Mouse (Mus musculus) retina, postnatal 7 days (tissue): Measurements from ENCODE around the gene Arid4b.
"Not testable (repeated sequence)": the region's sequence is repeated elsewhere in the genome, so short reads cannot be mapped to it uniquely, and the experiment has no call there.

Experiments
- DNase-seq: peaks from one replicate; pipeline ENCODE4 v3.0.0-alpha.2; 2012; ENCODE audit warnings: low read depth, low spot score

Arid4b gene

DNA sequence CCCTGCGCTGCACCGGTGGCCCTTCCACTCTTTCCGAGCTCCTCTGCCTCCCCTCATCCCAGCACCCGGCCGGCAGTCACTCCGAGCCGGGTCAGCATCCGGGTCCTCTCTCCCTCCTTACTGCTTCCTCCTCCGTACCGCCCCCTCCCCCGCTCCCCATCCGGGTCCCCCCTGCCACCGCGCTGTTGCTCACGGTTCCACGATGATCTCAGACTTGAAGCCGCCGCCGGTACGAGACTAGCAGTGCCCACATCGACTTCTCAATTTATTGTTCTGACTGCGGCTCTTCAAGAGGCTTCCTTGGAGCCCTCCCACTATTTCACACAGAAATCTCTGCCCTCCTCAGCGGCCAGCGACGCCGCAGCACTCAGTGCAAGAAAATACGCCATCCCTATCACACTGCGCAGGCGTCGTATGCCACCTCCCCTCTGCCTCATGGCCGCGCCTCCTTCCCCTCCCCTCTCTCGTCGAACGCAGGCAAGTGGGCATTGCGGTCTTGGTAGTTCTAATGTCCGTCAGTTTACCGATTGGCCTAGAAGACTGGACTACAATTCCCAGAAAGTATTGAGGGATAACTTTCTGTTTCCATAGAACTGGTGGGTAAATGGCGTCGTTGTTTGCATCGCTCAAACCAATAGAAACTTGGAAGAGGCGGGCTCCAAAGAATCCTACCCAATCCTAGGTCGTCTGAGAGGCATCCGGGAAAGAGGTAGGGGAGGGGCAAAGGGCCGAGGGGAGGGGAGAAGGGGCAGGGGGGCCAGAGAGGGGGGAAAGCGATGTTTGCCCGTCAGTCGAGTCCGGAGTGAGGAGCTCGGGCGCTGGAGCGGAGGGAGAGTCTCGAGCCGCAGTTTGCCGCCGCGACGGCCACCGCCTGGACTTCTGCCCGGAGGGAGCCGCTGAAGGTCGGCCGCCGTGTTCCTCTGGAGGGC, at the start of gene Arid4b, which contains the start of gene Ggps1:
TSS of gene Arid4b (plus strand) at position 220 of the 929 bp plus-strand sequence.
TSS of gene Ggps1 (minus strand) at position 476 of the 929 bp plus-strand sequence.
- peak; percentile 98 for DNase-seq

DNA sequence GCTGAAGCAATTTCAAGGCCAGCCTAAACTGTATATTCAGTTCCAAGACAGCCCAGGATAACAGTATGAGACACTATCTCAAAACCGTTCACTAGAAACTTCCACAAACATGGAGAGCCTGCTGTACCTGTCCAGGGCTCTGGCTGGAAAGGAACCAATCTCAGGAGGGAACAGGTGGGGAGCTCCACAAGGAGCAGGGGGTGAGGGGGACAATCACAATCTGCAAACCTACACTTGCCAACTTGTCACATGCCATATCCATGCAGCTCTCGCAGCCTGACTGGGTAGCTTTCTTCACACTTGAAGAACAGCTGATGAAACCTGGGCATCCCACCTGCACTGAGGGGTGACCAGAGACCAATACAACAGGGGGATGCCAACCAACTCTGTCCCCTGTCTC, 49.0 kb upstream of the Arid4b start:
- no peak for DNase-seq

GRCm38 (mm10) chr13:14014540-14014939, 48.5 kb upstream of the Arid4b start:
- DNase-seq: no peak

GRCm38 (mm10) chr13:14015609-14016008, 47.4 kb upstream of the Arid4b start:
- no peak for DNase-seq

DNA sequence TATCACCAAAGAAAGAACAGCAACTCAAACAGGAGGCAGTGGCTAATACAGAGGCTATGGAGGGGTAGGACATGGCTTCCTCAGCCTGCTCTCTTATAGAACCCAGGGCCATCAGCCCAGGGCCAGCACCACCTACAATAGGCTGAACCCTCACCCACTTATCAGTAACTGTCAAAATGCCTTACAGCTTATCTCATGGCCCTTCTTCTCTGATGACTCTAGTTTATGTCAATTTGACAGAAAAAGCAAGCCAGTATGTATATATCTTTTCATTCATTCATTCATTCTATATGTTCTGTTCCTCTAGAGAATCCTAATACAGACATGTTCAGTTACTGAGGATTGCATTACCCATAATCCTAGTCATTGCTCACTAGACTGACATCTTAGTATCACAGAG, 44.7 kb upstream of the Arid4b start:
- DNase-seq: no peak

DNA sequence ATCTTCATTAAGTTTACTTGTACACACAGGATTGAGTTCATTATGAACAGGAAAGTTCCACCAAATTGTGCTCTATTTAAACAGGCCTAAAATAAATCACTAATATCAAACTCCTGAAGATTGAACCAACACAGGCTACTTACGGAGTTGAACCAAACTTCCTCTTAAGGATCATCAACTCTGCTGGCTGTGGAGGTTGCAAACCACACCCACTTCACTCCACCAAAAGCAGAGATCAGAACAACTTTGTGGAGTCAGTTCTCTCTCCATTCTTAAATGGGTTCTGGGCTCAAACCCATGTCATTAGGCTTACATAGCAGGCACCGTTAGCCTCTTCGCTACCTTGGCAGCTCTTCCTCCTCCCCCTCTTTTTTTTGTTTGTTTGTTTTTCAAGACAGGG, 44.2 kb upstream of the Arid4b start:
- no peak for DNase-seq

DNA sequence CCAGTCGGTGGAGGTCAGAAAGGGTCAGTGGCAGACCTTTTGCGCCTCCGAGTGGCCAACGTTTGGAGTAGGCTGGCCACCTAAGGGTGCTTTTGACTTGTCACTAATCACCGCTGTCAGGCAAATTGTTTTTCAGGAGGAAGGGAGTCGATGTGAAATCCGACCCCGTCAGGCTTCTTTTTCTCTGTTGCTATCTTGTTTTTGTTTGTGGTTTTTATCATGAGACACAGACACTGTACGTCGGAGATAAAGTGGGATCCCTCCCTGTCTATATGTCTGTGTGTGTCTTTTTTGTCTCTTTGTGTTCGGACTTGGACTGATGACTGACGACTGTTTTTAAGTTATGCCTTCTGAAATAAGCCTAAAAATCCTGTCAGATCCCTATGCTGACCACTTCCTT, 41.6 kb upstream of the Arid4b start:
- not testable (repeated sequence) for DNase-seq

DNA sequence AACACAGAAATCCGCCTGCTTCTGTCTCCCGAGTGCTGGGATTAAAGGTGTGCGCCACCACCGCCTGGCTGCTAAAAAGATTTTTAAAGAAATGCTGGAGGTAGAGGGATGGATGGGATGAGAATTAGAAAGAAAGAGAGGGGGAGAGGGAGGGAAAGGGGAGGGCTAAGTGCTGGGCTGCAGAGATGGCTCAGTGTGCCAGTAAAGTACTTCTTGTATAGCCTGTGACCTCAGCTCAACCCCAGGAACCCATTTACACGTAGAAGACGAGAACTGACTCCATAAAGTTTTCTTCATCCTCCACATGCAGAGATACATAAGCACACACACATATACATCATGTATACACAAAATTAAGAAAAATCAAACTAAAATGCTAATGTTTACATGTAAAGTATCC, 37.5 kb upstream of the Arid4b start:
- no peak for DNase-seq

DNA sequence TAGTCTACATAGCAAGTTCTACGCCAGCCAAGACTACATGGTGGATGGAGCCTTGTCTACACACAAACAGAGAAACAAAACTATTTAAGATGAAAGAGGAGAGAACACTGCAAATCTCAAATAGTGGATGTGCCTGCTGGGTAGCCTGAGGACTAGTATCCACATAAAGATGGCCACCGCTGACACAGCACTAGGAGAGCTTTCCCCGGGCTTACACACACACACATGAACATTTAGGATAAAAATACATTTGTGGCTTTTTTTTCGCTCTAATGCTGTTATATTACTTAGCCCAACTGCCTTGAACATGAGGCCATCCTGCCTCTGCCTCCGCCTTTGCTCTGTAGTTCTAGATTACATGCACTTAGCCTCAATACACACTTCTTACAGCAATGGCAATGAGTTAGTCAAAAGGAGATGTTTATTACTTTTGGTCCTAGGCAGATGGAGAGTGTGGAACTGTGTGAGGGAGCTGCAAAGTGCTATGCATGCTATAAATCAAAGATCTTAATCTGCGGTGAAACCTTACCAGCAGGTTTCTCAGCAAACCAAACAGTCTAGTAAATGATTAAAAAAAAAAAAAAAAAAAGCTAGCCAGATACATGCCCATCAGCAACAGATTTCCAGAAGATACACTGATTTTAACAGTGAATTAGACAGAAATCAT, 36.7 kb upstream of the Arid4b start:
- DNase-seq: no peak

DNA sequence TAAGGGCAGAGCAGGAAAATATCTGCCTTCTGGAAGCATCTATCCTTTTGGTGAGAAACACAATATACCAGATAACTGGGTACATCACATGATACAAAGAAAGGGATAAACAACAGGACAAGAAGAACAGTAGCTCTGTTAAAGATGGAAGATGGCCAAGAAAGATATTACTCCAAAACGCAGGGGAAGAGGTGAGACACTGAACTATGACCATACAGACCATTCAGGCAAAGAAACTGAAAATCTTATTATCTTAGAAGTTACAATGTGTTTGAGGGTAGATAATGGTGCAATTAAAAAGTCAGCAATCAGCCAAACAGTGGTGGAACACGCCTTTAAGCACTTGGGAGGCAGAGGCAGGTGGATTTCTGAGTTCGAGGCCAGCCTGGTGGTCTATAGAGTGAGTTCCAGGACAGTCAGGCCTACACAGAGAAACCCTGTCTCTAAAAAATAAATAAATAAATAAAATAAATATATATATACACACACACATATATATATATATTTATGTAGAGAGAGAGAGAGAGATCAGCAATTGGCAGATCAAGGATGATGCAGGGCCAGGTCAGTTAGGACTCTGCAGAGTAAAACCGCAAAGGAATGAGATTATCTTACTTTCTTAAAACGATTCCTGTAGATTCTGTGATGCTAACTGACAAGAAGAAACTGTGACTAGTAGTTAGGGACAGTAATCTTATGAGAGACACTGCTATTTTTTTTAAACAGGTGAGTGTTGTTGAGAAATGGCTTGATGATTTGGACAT, 29.5 kb upstream of the Arid4b start:
- no peak for DNase-seq

GRCm38 (mm10) chr13:14034073-14034348, 29.0 kb upstream of the Arid4b start:
- DNase-seq: no peak

- DNase-seq: not testable (repeated sequence)
These were observed 27.7 kb upstream of the Arid4b start for GRCm38 (mm10) chr13:14035352-14035751.

DNA sequence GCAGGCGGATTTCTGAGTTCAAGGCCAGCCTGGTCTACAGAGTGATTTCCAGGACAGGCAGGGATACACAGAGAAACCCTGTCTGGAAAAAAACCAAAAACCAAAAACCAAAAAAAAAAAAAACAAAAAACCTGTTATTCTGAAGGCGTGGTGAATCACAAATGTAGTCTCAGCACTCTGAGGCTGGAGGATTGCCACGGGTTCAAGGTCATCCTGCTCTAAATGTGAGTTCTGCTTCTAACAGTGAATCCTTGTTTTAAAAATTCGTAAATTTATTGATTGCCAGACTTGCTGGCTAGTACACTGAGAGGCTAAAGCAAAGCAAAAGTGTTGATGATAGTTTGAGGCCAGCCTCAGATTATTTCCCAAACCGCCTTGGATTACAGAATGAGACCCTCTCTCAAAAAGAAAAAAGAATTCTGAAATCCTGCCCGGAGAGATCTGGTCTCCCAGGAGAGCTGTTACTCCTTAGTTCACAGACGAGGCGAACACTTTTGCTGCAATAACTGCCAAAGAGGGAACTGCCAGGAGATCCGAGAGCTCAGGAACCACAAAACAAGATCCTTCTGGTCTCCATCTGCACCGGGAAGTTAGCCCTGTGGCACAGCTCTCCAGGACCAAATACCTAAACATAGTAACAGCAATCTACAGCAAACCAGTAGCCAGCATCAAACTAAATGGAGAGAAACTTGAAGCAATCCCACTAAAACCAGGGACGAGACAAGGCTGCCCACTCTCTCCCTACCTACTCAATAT, 27.0 kb upstream of the Arid4b start:
- DNase-seq: no peak

DNA sequence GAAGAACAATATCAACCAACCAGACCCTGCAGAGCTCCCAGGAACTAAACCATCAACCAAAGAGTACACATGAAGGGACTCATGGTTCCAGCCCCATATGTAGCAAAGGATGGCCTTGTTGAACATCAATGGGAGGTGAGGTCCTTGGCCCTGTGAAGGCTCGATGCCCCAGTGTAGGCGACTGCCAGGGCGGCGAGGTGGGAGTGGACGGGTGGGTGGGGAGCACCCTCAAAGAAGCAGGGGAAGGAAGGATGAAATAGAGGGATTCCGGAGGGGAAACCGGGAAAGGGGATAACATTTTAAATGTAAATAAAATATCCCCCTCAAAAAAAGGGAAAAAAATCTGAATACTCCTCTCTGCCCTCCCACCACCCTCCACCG, 24.1 kb upstream of the Arid4b start:
- no peak for DNase-seq

GRCm38 (mm10) chr13:14039292-14039965, 23.6 kb upstream of the Arid4b start, which contains the start of gene Tbce:
TSS of gene Tbce (minus strand) at chr13:14039638.
- DNase-seq: peak; percentile 85

- DNase-seq: no peak
These were observed 22.8 kb upstream of the Arid4b start for GRCm38 (mm10) chr13:14040186-14040585.

- no peak for DNase-seq
These were observed 19.2 kb upstream of the Arid4b start for GRCm38 (mm10) chr13:14043851-14044250.

DNA sequence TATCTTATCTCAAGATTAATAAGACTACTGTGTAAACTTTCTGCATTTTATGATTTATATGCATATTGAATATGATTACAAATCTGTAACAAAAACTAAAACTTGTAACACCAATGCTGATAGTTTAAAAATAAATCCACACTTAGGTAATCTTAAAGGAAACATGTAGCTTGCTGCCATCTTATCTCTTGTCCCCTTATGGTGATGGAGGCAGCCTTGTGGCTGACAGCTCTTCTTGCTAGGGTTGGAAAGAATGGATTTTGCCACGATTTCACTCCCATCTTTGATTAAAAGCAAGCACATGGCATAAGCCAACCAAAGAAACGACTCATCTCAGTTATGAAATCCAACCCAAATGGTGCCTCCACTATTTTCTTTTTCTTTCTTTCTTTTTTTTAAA, 18.5 kb upstream of the Arid4b start:
- DNase-seq: no peak

DNA sequence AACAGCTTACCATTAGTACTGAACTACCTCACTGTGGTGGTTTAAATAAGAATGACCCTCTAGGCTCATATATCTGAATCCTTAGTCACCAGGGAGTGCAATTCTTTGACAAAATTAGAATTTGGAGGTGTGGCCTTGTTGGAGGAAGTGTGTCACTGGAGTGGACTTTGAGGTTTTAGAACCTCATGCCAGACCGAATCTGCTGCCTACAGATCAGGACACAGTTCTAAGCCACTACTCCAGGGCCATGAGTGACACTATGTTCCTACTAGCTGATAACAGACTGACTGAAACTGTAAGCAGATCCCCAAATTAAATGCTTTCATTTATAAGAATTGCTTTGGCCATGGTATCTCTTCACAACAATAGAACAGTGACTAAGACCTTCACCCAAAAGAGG, 13.2 kb upstream of the Arid4b start:
- DNase-seq: no peak

- no peak for DNase-seq
These were observed 6.2 kb upstream of the Arid4b start for GRCm38 (mm10) chr13:14056801-14057200.

DNA sequence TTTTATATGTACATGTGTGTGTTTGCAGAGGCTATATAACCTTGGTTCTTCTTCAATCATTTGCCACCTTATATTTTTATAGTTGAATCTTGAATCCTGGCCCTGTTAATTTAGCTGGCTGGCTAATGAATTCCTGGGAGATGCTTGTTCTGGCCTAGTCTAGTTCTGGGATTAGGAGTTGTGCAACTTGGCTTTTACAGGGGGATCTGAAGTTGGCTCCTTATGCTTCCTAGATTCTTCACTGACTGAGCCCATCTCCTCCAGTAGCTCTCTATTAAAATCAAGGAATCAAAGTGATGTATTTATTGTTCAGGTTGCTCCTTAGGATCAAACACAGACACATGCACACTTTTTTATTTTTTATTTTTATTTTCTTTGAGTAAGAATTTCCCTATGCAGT, 3.5 kb upstream of the Arid4b start:
- DNase-seq: no peak
